Mouse (Mus musculus): ENCODE data around the gene Cd52. TPM values are rescaled to one million over a fixed set of nuclear protein-coding genes. Genes with fewer than 3 reads are reported as not detected.

Gene Cd52
- polyA plus RNA-seq, 1 experiment: 307 TPM

GRCm38 (mm10) chr4:134060135-134060865 is 34.6 kb downstream of the Cd52 start, which contains the start of gene Crybg2:
Crybg2 (plus strand) TSS chr4:134060815.
- no peak within 1 kb of the TSS for H3K4me3 ChIP-seq (replicated peaks)
- H3K9me3 ChIP-seq: 0 out of 2 replicates have a peak, but pooled peaks cover 3% of the 10 kb centered on the region
- TF ChIP-seq FLI1 (IDR thresholded peaks at IDR 0.05; ENCODE audit: low read length) (no peak), GATA1 (IDR thresholded peaks at IDR 0.05; ENCODE audit: borderline replicate concordance, low read length) (no peak)
- peaks cover 10% of the 10 kb centered on the region for H3K4me1 ChIP-seq
- H3K27me3 ChIP-seq (replicated peaks): peaks cover 72% of the 10 kb centered on the region
- no peaks in the 10 kb centered on the region for H3K36me3 ChIP-seq (replicated peaks; ENCODE audit: low read length)

- Histone ChIP-seq H3K36me3 (replicated peaks; ENCODE audit: low read length) (no peaks in the 10 kb centered on the region), H3K27me3 (replicated peaks) (peaks cover 69% of the 10 kb centered on the region), H3K4me1 (peaks cover 10% of the 10 kb centered on the region), H3K9me3 (0 out of 2 replicates have a peak, but pooled peaks cover 3% of the 10 kb centered on the region), H3K4me3 (replicated peaks) (no peak overlapping the region)
- no peak for TF ChIP-seq GATA1 (IDR thresholded peaks at IDR 0.05; ENCODE audit: borderline replicate concordance, low read length)
- TF ChIP-seq FLI1 (IDR thresholded peaks at IDR 0.05; ENCODE audit: low read length): no peak
Observed at GRCm38 (mm10) chr4:134058908-134059307, 36.0 kb downstream of the Cd52 start.

GRCm38 (mm10) chr4:134058166-134058715 is 36.6 kb downstream of the Cd52 start:
- H3K9me3 ChIP-seq: no peaks in the 10 kb centered on the region
- H3K36me3 ChIP-seq (replicated peaks; ENCODE audit: low read length): no peaks in the 10 kb centered on the region
- H3K27me3 ChIP-seq (replicated peaks): peaks cover 68% of the 10 kb centered on the region
- no peak overlapping the region for H3K4me3 ChIP-seq (replicated peaks)
- peaks cover 10% of the 10 kb centered on the region for H3K4me1 ChIP-seq
- TF ChIP-seq GATA1 (IDR thresholded peaks at IDR 0.05; ENCODE audit: borderline replicate concordance, low read length) (no peak), FLI1 (IDR thresholded peaks at IDR 0.05; ENCODE audit: low read length) (no peak)

GRCm38 (mm10) chr4:134053538-134053937 is 41.3 kb downstream of the Cd52 start, which contains the start of gene Zfp683:
Zfp683 (plus strand) TSS chr4:134053838.
- peaks cover 21% of the 10 kb centered on the region for H3K4me1 ChIP-seq
- peak within 1 kb of the TSS; percentile 50 for H3K4me3 ChIP-seq (replicated peaks)
- peaks cover 10% of the 10 kb centered on the region for H3K9me3 ChIP-seq
- TF ChIP-seq FLI1 (IDR thresholded peaks at IDR 0.05; ENCODE audit: low read length): no peak
- TF ChIP-seq GATA1 (IDR thresholded peaks at IDR 0.05; ENCODE audit: borderline replicate concordance, low read length): no peak
- H3K27me3 ChIP-seq (replicated peaks): peaks cover 56% of the 10 kb centered on the region
- no peaks in the 10 kb centered on the region for H3K36me3 ChIP-seq (replicated peaks; ENCODE audit: low read length)

- peaks cover 10% of the 10 kb centered on the region for H3K9me3 ChIP-seq
- H3K4me1 ChIP-seq: peaks cover 21% of the 10 kb centered on the region
- TF ChIP-seq GATA1 (IDR thresholded peaks at IDR 0.05; ENCODE audit: borderline replicate concordance, low read length) (no peak), FLI1 (IDR thresholded peaks at IDR 0.05; ENCODE audit: low read length) (no peak)
- H3K36me3 ChIP-seq (replicated peaks; ENCODE audit: low read length): no peaks in the 10 kb centered on the region
- peak overlapping the region; percentile 50 for H3K4me3 ChIP-seq (replicated peaks)
- peaks cover 56% of the 10 kb centered on the region for H3K27me3 ChIP-seq (replicated peaks)
Observed at GRCm38 (mm10) chr4:134052560-134052959, 42.3 kb downstream of the Cd52 start.

- H3K36me3 ChIP-seq (replicated peaks; ENCODE audit: low read length): no peaks in the 10 kb centered on the region
- peaks cover 10% of the 10 kb centered on the region for H3K9me3 ChIP-seq
- no peak for TF ChIP-seq FLI1 (IDR thresholded peaks at IDR 0.05; ENCODE audit: low read length)
- TF ChIP-seq GATA1 (IDR thresholded peaks at IDR 0.05; ENCODE audit: borderline replicate concordance, low read length): no peak
- H3K27me3 ChIP-seq (replicated peaks): peaks cover 51% of the 10 kb centered on the region
- H3K4me1 ChIP-seq: peaks cover 21% of the 10 kb centered on the region
- H3K4me3 ChIP-seq (replicated peaks): no peak overlapping the region
Observed at GRCm38 (mm10) chr4:134051912-134052311, 43.0 kb downstream of the Cd52 start.

GRCm38 (mm10) chr4:134047648-134048047 is 47.2 kb downstream of the Cd52 start:
- H3K4me1 ChIP-seq: peaks cover 21% of the 10 kb centered on the region
- H3K4me3 ChIP-seq (replicated peaks): no peak overlapping the region
- peaks cover 26% of the 10 kb centered on the region for H3K27me3 ChIP-seq (replicated peaks)
- H3K9me3 ChIP-seq: peaks cover 23% of the 10 kb centered on the region
- H3K36me3 ChIP-seq (replicated peaks; ENCODE audit: low read length): no peaks in the 10 kb centered on the region
- no peak for TF ChIP-seq FLI1 (IDR thresholded peaks at IDR 0.05; ENCODE audit: low read length)
- no peak for TF ChIP-seq GATA1 (IDR thresholded peaks at IDR 0.05; ENCODE audit: borderline replicate concordance, low read length)

- H3K4me3 ChIP-seq (replicated peaks): no peak overlapping the region
- no peak for TF ChIP-seq FLI1 (IDR thresholded peaks at IDR 0.05; ENCODE audit: low read length)
- no peak for TF ChIP-seq GATA1 (IDR thresholded peaks at IDR 0.05; ENCODE audit: borderline replicate concordance, low read length)
- H3K36me3 ChIP-seq (replicated peaks; ENCODE audit: low read length): no peaks in the 10 kb centered on the region
- peaks cover 17% of the 10 kb centered on the region for H3K4me1 ChIP-seq
- peaks cover 18% of the 10 kb centered on the region for H3K9me3 ChIP-seq
- peaks cover 34% of the 10 kb centered on the region for H3K27me3 ChIP-seq (replicated peaks)
Observed at GRCm38 (mm10) chr4:134043041-134043440, 51.8 kb downstream of the Cd52 start.

- Histone ChIP-seq H3K4me3 (replicated peaks) (peak overlapping the region; percentile 33), H3K4me1 (peaks cover 17% of the 10 kb centered on the region), H3K9me3 (peaks cover 19% of the 10 kb centered on the region), H3K36me3 (replicated peaks; ENCODE audit: low read length) (no peaks in the 10 kb centered on the region), H3K27me3 (replicated peaks) (peaks cover 40% of the 10 kb centered on the region)
- TF ChIP-seq GATA1 (IDR thresholded peaks at IDR 0.05; ENCODE audit: borderline replicate concordance, low read length) (no peak), FLI1 (IDR thresholded peaks at IDR 0.05; ENCODE audit: low read length) (no peak)
Observed at GRCm38 (mm10) chr4:134041317-134042123, 53.4 kb downstream of the Cd52 start.

All from megakaryocyte, embryonic 14.5 days (primary cell).